Mouse (Mus musculus) fat pad, adult 2 months (tissue): ENCODE data around the gene Rpsa.

Source experiments
- DNase-seq: peaks from one replicate; pipeline ENCODE4 v3.0.0-alpha.2; 2011; ENCODE audit warnings: low read depth, low spot score; ENCODE audit errors: extremely low read depth

Gene Rpsa

DNA sequence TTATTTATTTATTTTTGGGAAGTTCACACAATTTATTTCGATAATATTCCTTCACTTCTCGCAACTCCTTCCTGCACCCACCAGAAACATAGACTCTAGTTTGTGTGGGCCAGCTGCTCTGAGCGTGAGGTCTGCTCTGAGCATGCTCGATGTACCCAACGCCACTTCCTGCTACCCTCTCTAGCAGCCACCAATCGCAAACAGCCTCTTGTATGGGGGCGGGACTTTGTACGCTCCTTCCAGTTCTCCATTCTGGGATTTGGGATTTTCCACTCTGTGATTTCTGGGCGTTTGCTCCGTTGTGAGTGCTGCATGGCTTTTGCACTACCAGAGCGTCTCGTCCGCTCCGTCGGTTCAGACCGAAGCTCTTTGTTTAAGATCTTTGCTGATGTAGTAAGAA is 36.4 kb downstream of the Rpsa start:
- no peak for DNase-seq

DNA sequence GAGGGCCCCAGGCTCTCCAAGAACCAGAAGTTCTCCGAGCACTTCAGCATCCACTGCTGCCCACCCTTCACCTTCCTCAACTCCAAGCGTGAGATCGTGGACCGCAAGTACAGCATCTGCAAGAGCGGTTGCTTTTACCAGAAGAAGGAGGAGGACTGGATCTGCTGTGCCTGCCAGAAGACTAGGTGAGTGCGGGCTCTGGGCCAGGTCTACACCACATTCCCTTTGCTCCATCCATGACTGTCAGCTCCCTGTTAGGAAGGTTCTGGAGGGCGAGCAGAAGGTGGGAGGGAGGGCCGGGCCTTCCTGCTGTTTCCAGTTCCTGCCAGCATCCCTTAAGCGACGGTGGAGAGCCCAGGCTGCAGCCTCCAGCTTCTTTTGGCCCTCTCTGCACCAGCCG is 40.3 kb downstream of the Rpsa start:
- DNase-seq: no peak

DNA sequence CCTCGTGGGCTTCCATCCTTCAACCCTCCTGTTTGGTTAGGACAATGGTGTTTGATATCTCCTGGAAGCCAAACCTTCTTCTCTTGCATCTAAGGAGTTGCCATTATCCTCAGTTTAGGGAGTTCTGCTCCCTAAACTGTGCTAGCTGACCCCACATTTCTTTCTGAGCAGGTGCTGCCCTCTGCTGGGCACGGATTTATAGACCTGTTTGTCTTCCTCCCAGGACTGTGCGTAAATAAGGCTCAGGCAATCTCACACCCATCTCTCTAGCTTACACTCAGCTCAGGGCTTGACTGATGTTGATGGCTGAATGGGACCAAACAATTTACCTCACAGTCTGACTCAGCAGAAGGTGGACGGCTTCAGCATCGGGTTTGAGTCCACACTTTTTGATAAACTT is 43.8 kb downstream of the Rpsa start:
- DNase-seq: no peak

DNA sequence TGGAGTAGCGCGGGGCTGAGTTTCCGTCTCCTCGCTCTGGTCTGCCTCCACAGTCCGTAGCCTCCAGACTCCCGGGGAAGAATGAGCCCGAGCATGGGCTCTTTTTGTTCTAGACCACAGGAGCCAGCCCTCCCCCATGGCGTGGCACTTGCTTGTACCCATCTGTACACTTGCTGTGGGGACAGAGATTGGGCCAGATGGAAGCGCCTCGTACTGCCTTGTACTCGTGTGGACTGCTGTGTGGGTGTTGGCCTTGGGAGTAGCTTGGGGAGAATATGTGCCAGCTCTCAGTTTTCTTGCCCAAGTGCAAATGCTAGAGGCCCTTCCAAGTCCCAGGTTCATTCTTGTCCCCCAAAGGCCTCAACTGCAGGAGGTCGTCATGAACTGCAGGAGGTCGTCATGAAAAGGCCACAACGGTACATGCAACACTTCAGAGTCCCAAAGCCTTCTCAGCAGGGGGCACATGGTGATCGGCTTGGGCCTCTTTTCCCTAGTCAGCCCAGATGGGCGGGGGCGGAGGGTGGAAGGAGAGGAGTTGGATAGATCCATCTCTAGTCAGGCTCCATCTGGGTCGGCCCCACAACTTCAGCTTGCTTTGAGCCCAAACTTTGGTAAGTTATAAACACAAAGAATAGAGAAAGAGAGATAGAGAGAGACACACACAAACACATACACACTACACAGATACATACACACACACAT is 47.1 kb downstream of the Rpsa start:
- no peak for DNase-seq

DNA sequence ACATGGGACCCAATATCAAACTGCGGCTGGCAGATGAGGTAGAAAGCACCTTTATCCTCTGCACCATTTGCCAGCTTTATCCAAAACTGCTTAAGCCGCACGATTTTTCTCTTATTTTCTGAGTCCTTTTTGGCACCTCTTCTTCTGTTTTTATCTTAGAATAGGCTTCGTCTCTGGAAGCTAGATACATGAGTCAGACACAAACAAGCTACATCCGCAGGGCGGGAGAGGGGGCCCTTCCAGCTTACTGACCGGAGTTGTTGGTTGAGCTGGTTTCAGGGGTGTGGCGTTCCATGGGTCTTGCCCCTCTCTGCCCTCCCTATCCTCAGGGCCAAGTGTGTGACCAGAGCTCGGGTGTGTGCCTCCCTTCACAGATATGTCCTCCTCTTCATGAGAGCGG is 51.3 kb downstream of the Rpsa start:
- DNase-seq: no peak
